Mouse (Mus musculus) midbrain, postnatal 0 days (tissue): ENCODE measurements around the gene Thoc3. TPM values are rescaled to one million over a fixed set of nuclear protein-coding genes. Genes with fewer than 3 reads are reported as not detected.

ENCODE experiments used
- ATAC-seq: fragments of 200-750 bp; cut with Nextera tagmentation; 2 replicates; pipeline ENCODE4 v1.8.0; 2017; ENCODE audit warnings: moderate number of reproducible peaks, mild to moderate bottlenecking, moderate TSS enrichment, moderate library complexity; ENCODE audit not compliant: low FRiP score
- DNase-seq: peaks from one replicate; pipeline ENCODE4 v3.0.0-alpha.2; 2015; ENCODE audit warnings: low spot score
- H3K27ac ChIP-seq: fragments of 300-500 bp; sonication (generic); 2 replicates; pipeline ENCODE4 v1.5.1; 2014; ENCODE audit warnings: low read depth, mild to moderate bottlenecking, low read length, mixed read lengths
- H3K27me3 ChIP-seq: fragments of 300-500 bp; sonication (generic); 2 replicates; pipeline ENCODE4 v1.6.1; 2014; ENCODE audit warnings: low read length, control low read depth, mixed read lengths; ENCODE audit not compliant: insufficient read depth
- H3K36me3 ChIP-seq: fragments of 300-500 bp; sonication (generic); 2 replicates; pipeline ENCODE4 v1.6.1; 2014; ENCODE audit warnings: low read length, control low read depth, mixed read lengths; ENCODE audit not compliant: insufficient read depth
- H3K4me1 ChIP-seq: fragments of 300-500 bp; sonication (generic); 2 replicates; pipeline ENCODE4 v1.6.1; 2014; ENCODE audit warnings: mild to moderate bottlenecking, control low read depth, antibody characterized with exemption, low read length, mixed read lengths; ENCODE audit not compliant: insufficient read depth
- H3K4me2 ChIP-seq: fragments of 300-500 bp; sonication (generic); 2 replicates; pipeline ENCODE4 v1.6.1; 2014; ENCODE audit warnings: low read depth, mild to moderate bottlenecking, low read length, mixed read lengths; ENCODE audit not compliant: poor library complexity, severe bottlenecking
- H3K4me3 ChIP-seq: fragments of 300-500 bp; sonication (generic); 2 replicates; pipeline ENCODE4 v1.5.1; 2014; ENCODE audit warnings: low read depth, mild to moderate bottlenecking, low read length, moderate library complexity
- H3K9ac ChIP-seq: fragments of 300-500 bp; sonication (generic); replicated peaks from 2 replicates; pipeline ENCODE4 v1.6.1; 2014; ENCODE audit warnings: mild to moderate bottlenecking, low read length, moderate library complexity, mixed read lengths; ENCODE audit not compliant: poor library complexity, severe bottlenecking
- H3K9me3 ChIP-seq: fragments of 300-500 bp; sonication (generic); 2 replicates; pipeline ENCODE4 v1.6.1; 2016; ENCODE audit warnings: low read length, control low read depth
- CTCF ChIP-seq: IDR thresholded peaks from 2 replicates; pipeline ENCODE4 v1.5.1; 2016; ENCODE audit warnings: antibody characterized with exemption, mild to moderate bottlenecking
- WGBS: fragments of 180-500 bp; shearing (Covaris S2); extraction: QIAGEN DNeasy Blood & Tissue Kit; methylation state at CpG from one replicate; pipeline ENCODE4 v1.1.7; 2014; 5-methylcytosine and 5-hydroxymethylcytosine counted together
- polyA plus RNA-seq: library from polyadenylated mRNA; unstranded; fragments of >200 nt; fragmentation: Nextera tagmentation; extraction: Ambion mirVana; gene quantifications from 2 replicates; pipeline ENCODE4 v1.2.1, GENCODE M21; 2015
- total RNA-seq: library from RNA; depleted of rRNA; stranded (reverse); fragments of >200 nt; gene quantifications from 2 replicates; pipeline ENCODE4 v1.2.3, GENCODE M21; 2014

Gene Thoc3
- total and polyA plus RNA-seq, 2 experiments from 2014 or later: 51.7 to 133 TPM

DNA sequence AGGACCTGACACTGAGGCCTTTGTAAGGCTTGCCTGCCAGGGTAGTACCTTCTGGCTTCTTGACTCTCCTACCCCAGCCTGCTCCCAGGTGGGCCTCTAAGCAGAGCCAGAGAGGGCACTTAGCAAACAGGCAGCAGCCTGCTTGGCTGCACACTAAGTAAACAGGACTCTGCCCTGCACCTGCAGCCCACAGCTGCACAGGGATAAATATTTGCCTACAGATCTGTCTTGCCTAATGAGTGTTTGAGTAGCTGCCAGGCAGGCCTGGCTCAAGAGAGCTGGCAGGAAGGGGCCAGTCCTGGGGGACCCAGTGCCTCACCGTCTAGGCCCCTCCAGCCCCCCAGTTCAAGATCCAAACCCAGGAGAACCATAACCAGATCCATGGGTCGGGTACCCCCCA, 43.4 kb downstream of the Thoc3 start:
- ATAC-seq (no peak), DNase-seq (peak; percentile 29)
- TF ChIP-seq CTCF: no peak
- WGBS: 50% methylated on average over 2 of the region's 2 CpGs
- Histone ChIP-seq H3K4me3 (no peak overlapping the region), H3K9ac (no peak overlapping the region), H3K36me3 (no peaks in the 10 kb centered on the region), H3K4me1 (no peaks in the 10 kb centered on the region), H3K27ac (no peak overlapping the region), H3K9me3 (no peaks in the 10 kb centered on the region), H3K27me3 (no peaks in the 10 kb centered on the region), H3K4me2 (no peak overlapping the region)

DNA sequence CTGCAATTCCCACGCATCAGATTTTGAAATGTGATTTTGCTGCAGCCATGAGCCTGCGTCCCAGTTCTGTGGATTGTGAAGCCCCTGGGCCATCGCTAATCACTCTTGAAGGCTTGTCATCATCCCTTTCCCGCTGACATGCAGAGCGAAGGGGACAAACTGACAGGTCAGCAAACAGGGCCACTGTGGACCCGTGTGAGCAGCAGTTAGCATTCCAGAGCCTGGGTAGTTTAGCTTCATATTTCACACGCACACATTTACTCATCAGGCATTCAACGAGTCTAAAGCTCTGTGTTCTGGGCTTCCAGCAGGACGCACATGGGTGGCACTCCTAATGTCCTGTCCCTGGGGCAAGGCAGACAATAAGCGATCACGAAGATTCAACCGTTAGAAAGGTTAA, 48.4 kb downstream of the Thoc3 start:
- DNase-seq (no peak), ATAC-seq (no peak)
- Histone ChIP-seq H3K36me3 (no peaks in the 10 kb centered on the region), H3K4me2 (no peak overlapping the region), H3K27me3 (no peaks in the 10 kb centered on the region), H3K9ac (no peak overlapping the region), H3K4me1 (no peaks in the 10 kb centered on the region; the same call in 1 of the 2 replicates), H3K4me3 (no peak overlapping the region), H3K9me3 (no peaks in the 10 kb centered on the region), H3K27ac (no peak overlapping the region)
- 70% methylated on average over 12 of the region's 12 CpGs for WGBS
- TF ChIP-seq CTCF: no peak

DNA sequence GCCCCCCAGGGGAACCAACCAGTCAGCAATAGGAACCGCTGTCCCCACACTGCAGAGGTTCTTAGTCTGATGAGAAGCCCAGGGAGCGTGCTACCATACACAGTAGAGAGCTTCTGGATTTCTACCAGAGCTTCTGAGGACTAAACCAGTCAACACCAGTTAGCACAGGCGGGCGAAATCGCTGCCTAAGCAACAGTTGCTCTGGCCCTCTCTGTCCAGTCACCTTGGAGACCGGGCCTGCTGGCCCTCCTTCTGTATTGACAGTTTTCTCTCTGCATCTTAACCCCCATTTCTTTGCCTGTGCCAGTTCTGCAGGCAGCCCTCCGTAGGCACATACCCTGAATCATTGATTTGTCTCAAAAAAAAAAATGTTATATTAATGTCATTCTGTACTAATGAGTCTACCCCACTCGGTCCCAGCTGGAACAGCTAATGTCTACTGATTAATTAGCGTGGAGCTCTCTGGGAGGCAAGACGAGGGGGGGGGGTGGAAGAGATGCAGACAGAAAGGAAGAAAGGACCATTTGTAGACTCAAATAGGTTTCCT, 49.8 kb downstream of the Thoc3 start:
- H3K27ac ChIP-seq: 0 out of 2 replicates have a peak overlapping the region, but pooled peaks have one; percentile 32
- ATAC-seq: peak; percentile 75
- H3K4me3 ChIP-seq: no peak overlapping the region
- DNase-seq: peak; percentile 74
- H3K36me3 ChIP-seq: no peaks in the 10 kb centered on the region
- 50% methylated on average over 10 of the region's 10 CpGs for WGBS
- H3K4me1 ChIP-seq: no peaks in the 10 kb centered on the region; the same call in 1 of the 2 replicates
- no peaks in the 10 kb centered on the region for H3K27me3 ChIP-seq
- no peak overlapping the region for H3K4me2 ChIP-seq
- H3K9me3 ChIP-seq: no peaks in the 10 kb centered on the region
- no peak overlapping the region for H3K9ac ChIP-seq
- no peak for TF ChIP-seq CTCF

DNA sequence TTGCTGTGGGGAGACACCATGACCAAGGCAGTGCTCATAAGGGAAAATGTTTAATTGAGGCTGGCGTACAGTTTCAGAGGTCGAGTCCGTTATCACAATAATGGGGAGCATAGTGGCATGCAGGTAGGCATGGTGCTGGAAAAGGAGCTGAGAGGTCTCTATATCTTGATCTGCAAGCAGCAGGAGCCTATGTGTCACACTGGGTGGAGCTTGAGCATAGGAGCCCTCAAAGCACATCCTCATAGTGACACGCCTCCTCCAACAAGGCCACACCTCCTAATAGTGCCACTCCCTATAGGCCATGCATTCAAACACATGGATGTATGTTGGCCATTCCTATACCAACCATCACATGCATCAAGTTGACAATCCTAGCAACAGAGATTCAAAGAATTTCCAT, 53.6 kb downstream of the Thoc3 start:
- Histone ChIP-seq H3K27ac (no peak overlapping the region), H3K4me1 (no peaks in the 10 kb centered on the region; the same call in 1 of the 2 replicates), H3K9me3 (no peaks in the 10 kb centered on the region), H3K27me3 (no peaks in the 10 kb centered on the region), H3K4me3 (no peak overlapping the region), H3K36me3 (no peaks in the 10 kb centered on the region), H3K4me2 (no peak overlapping the region), H3K9ac (no peak overlapping the region)
- no peak for TF ChIP-seq CTCF
- ATAC-seq: no peak
- no peak for DNase-seq
- 92% methylated on average over 4 of the region's 4 CpGs for WGBS

DNA sequence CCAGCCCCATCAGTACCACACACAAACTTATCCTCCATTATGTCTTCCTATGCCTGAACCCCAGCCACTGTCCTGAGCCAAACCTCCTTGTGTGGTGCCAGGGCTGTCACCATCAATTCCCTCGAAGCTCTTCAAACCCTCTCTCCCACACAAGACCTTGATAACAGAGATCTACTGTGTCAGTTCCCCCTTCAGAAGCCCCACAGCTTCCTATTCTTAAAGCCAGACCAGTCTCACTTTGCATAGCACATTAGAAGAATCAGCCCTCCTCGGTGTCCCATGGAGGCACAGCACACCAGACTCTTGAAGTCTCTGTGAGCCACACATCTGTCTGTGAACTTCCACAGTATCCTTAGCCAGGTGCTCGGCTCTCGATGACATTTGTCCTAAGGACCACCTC, 55.9 kb downstream of the Thoc3 start:
- Histone ChIP-seq H3K9me3 (no peaks in the 10 kb centered on the region), H3K4me2 (no peak overlapping the region), H3K9ac (no peak overlapping the region), H3K4me1 (no peaks in the 10 kb centered on the region), H3K27me3 (no peaks in the 10 kb centered on the region), H3K27ac (no peak overlapping the region), H3K36me3 (no peaks in the 10 kb centered on the region), H3K4me3 (no peak overlapping the region)
- 82% methylated on average over 4 of the region's 4 CpGs for WGBS
- DNase-seq (no peak), ATAC-seq (no peak)
- no peak for TF ChIP-seq CTCF

DNA sequence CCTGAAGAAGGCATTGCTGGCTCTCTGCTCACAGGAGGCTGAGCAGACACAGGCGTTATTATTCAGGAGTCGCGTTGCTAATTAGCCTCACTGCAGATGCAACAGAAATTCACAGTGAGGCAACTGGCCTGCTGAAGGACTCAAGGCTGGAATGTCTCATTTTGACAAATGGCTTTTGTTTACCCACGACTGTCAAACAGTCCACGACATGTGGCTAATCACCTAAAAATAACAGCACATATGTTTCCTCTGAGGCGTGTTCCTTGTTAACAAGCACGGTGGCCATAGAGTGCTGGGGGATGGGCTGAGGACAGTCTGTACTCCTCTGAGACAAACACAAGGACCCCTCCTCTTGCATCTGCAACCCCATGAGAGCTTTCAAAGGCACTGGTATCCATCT, 56.4 kb downstream of the Thoc3 start:
- no peak for ATAC-seq
- H3K4me3 ChIP-seq: no peak overlapping the region
- H3K27ac ChIP-seq: no peak overlapping the region
- no peak overlapping the region for H3K9ac ChIP-seq
- no peaks in the 10 kb centered on the region for H3K4me1 ChIP-seq
- no peaks in the 10 kb centered on the region for H3K9me3 ChIP-seq
- peak; percentile 51 for DNase-seq
- no peak for TF ChIP-seq CTCF
- WGBS: 30% methylated on average over 7 of the region's 7 CpGs
- no peaks in the 10 kb centered on the region for H3K36me3 ChIP-seq
- H3K27me3 ChIP-seq: no peaks in the 10 kb centered on the region
- no peak overlapping the region for H3K4me2 ChIP-seq
